Mouse (Mus musculus) telencephalon, adult 2 months (tissue): ENCODE measurements at regions not wholly inside any gene's neighbourhood (a gene's known extent, or its start where the extent isn't known, plus 50 kb on each side); places are given as distances from the start of the nearest gene placed in this dataset.
"Not testable (repeated sequence)": the region's sequence is repeated elsewhere in the genome, so short reads cannot be mapped to it uniquely, and the experiment has no call there.

ENCODE experiments used
- DNase-seq: peaks from one replicate; pipeline ENCODE4 v3.0.0-alpha.2; 2011; ENCODE audit warnings: low read depth, low spot score

DNA sequence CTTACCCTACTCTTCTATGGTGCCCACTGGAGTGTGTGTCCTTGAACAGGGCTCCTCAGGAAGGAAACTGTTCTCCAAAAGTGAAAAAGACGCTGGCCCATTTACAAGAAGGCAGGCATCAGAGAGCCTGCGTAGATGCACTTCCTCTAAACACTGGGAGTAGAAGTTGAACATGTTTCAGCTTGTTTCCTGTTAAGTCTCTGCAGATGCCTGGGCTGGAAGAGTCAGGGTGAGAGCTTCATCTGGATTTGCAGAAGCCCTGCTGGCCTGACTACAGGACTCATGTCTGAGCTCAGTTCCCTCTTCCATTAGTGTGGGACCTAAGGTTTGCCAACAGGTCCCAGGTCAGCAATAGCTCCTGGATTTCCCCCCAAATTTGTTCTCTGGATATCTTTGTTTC lies 54.7 kb upstream of the Nlrp1b start:
- peak; percentile 17 for DNase-seq

DNA sequence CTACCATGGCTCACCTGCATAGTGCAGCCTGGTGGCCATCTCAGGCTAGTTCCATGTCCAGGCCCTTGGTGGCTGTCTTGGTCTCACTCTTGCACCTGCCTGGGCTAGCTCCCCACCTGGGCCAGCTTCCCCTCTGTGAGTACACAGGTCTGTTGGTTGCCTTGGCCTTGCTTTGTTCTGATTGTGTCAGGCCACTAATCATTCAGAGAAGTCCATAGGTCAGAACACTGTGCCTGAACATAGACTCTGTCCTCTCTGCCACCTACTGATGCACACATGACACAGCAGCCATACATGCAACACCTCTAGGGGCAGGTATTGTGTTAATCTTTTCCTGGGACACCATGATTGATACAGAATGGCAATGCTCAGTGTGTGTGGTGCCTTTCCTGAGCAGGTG lies 57.7 kb upstream of the Nlrp1b start:
- DNase-seq, result not testable (repeated sequence)

DNA sequence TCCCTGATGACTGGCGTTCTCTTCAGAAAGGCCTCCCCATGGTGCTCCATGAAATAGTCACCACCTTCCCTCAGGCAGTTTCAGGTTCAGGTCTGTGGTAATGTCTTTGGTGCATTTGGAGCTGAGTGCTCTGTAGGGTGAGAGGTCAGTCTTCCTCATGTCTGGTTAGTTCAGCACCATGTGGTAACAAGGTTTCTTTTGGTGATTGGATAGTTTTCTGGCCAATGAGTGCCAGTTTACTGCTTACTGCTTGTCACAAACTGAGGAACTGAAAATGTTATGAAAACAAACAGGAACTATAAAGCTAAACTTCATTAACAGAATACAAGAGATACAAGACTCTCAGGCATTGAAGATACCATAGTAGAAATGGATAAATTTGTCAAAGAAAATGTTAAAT lies 59.0 kb upstream of the Nlrp1b start:
- no peak for DNase-seq

DNA sequence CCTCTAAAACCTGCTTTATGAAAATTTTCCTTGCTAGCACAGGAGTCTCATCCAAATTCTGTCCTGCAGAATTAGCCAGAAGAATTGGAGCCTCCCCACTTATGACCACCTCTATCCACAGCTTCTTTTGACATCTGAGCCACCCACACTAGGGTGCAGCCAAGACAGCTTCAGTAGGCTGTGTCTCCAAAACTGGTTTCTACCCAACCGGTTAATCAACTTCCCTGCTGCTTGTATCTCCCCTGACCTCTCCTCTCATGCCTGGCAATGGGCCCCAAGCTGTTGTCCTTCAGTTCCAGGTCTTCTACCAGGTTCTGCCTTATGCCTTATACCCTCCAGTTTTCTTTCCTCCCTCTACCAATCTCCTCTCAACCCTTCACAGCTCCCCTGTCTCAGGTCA lies 68.9 kb upstream of the Nlrp1b start:
- no peak for DNase-seq

DNA sequence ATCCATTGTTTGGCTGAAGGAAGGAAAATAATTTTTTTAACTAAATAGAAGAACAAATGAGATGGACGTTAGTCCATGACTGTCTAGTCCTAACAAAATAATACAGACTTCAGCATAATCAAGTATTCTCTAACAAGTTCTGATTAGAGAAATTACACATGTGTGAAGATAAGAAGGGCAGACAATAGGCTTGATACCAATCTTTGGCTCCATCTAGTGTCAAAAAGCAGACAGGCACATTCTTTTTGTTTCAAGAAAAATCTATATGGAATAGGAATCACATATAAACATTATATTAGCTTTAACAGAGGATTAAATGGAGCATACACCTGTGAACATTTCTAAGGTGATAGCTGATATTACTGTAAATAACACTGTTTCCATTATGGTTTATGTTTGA lies 92.9 kb upstream of the Nlrp1b start:
- DNase-seq, result peak; percentile 22

DNA sequence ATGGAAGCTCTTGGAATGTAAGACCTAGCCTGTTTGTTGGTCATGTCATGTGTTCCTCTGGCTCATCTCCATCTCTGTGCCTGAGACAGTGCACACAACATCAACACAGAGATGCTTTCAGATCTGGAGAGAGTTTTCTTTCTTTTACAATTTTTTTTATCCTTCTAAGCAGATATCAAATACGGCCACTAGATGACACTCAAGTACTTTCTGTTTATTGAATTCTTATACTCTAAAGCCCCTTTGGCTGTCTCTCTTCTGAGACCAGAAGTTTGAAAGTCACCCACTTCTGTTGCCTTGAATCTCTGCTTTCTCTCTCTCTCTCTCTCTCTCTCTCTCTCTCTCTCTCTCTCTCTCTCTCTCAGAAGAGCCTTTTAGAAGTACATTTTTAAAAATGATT lies 106.9 kb upstream of the Nlrp1b start:
- no peak for DNase-seq

DNA sequence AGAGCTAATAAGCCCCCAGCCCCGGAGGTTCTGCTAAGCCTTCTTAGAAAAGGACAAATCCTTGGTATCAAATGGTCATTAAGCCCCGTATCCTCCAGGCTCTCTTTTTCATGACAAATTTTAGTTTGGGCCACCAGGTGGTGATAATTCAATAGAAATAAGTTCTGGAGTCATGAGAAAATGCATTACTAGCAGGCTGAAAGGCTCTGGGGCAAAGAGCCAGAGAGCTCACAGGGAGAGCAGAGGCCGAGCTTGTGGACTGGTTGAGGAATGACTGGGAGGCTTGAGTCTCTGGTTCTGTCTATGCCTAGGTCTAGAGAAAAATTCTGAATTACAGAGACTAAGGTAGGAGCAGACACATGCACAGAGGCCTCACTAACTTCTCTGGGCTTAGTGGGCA lies 115.5 kb upstream of the Nlrp1b start:
- no peak for DNase-seq

DNA sequence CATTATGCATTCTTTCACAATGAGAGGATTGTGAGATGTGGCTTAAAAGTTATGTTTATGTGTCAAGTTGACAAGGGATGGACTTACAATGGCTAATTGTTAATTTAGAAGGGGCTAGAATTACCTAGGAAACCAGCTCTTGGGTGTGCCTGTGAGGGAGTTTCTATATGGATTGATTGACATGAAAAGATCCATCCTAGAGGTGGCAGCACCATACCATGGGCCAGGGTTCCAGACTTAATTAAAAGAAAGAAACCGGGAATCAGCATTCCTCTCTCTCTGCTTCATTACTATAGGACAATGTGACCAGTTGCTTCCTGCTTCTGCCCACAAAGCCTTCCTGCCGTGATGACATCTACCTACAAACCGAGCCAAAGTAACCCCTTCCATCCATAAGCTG lies 126.6 kb upstream of the Nlrp1b start:
- no peak for DNase-seq

DNA sequence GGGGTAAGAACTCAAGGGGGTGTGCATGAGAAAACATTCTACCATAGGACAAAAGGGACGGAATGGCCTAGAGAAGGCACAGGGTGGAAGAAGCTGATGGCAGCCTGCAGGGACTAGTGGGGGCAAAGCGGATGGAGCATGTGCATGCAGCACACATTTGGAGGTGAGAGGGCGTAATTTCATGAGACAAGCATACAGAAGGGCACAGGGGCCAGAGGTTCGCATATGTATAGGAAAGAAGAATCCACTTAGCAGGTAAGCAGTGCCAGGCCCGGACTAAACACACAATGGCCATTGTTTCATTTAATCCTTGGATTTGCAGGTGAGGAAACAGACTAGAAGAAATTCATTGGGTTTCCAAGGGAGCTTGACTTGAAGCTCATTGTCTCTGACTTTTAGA lies 130.3 kb upstream of the Nlrp1b start:
- DNase-seq, result no peak

DNA sequence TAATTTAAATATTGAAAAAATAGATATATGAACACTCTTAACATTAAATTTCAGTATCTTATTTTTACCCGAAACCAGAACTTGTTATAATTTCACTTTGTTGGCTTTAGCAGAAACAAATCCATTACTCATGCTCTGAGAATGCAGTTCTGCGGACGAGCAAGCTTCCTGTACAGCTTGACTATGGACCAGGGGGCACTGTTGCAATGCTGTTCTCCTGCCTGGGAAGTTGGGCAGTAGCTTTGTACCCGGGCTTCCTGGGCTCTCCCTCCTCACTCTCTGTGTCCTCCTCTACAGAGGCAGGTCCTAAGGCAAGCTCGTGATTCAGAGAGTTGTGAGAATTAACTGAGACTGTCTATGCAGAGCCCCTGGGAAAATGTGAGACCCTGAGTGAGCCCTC lies 141.3 kb upstream of the Nlrp1b start:
- no peak for DNase-seq

DNA sequence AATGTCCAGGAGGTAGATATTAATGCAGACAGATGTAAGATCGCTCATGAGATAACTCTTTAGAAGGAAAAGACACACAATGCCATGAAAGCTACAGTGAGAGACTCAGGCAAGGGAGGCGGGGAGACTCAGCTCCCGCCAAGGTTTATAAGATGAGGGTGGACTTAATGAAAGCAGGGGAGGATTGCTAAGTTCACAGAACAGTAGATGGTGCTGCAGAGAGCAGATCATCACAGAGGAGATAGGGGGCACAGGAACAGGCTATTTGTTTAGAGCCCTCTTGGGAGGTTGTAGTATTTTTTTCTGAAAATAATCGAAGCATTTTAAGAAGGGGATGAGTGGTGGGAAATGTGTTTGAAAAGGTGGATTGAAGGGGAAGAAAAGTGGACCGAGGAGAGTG lies 144.6 kb upstream of the Nlrp1b start:
- no peak for DNase-seq

DNA sequence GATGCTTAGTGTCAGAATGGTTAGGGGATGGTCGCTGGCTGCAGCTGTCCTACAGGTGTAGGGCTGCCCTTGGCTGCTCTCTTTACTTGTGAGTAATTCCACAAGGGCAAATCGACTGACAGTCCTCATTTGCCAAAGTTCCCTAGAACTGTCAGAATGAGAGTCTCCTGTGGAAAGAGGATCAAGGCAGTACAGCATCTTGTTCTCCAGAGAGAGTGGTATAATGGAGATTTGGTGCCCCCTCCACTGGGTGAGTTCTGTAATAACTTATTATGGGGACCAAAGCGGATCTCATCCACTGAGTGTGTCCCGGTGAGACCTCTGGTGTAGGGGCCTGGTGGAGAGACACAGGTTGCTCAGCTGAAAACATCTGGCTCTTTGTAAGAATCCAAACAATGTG lies 157.9 kb upstream of the Nlrp1b start:
- DNase-seq, result no peak

DNA sequence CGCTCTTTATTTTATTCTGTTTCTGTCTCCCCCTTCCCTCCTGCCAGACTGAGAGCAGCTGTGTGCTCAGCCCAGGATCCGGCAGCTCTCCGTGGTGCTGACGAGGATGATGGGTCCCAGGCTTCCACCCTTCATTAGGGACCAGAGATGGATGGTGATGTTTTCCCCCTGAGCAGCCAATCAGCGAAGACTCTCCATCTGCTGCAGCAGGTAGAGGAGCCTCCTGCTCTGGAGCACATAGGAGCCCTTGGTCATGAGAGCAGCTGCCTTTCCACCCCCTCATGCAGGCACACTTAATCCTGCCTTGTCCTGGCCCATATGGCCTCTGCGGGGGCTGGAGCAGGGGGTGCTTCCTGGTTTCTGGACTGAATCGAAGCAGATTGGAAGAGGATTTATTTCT lies 159.1 kb upstream of the Nlrp1b start:
- DNase-seq, result no peak

DNA sequence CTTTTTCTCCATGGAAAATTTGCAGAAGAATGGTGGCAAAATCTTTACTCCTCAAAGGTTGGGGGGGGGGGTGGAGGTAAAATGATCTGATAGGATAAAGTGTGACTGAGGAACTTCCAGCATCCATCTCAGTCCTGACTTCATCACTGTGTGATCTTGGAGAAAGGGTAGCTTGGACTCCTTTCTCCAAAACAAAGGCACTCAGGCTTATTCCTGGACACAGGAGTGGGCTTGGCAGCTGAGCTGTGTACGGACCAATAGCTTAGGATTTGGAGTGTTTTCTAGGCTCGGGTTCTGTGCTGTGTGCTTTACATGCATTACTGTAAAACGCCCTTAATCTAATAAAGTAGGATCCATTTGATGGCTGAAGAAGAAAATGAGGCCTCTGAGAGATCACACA lies 159.6 kb upstream of the Nlrp1b start:
- DNase-seq, result no peak

DNA sequence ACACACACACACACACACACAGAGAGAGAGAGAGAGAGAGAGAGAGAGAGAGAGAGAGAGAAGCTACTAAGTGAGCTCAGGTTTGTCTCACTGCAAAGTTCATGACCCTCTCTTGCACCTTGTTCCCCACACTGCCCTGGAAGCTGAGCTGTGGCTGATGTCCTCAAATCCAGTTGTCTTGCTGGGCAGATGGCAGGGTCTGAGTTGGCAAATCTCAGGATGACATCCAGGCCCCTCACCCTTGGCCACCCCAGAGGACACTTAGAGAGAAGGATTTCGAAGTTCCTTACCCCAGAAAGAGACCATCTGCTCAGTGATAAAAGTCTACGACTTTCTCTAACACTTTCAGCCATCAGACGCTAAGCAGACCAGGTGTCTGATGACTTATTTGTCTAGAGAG lies 160.1 kb upstream of the Nlrp1b start:
- no peak for DNase-seq

DNA sequence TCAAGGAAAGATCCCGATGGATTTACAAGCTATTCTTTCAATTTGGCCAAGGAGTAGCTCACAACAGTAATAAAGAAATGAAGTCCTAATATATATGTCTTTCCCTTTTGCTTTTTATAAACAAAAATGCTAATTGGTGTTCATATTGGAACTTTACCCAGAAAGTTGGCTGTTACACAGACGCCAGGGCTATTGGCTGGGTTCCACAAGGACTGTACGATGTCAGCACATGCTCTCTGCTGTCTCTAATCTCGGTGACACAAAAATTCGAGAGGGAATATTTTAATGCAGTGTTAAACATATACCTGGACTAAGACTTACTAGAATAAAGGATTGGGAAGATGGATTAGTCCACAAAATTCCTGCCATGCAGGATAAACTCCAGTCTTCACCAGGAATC lies 162.9 kb upstream of the Nlrp1b start:
- no peak for DNase-seq

DNA sequence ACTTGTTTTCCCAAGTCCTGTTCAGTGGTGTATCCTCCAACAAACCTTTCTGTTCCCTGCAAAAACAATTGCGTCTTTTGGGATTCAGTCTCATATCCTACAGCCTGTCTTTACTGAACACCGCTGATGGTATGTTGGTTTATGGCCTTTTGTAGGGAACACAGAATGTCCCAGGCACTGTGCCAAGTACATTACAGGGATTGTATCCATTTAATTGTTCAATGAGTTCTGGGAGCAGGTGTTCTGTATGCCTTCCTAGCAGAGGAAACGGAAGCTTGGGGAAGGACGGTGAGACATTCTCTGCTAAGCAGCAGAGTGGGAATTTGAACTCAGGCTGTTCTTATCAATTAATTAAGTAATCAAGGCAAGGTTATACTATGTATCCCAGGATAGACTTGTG lies 164.5 kb upstream of the Nlrp1b start:
- DNase-seq, result no peak

DNA sequence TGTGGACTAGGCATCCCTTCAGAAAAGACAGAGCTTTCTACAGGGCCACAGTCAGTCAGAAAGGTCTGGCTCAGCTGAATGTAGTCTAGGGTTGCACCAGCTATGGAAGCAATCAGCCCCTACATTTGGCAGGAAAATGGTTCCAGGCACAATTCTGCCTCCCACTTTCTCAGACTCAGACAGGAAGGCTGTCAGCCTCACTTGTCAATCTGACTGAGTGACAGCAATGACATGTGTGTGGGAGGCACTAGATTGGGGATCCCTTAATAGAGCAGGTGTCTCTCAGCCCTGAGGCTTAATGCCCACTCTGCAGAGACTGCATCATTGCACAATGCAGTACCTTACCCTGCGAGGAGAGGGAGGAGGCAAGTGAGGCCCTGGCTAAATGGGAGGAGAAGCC lies 165.1 kb upstream of the Nlrp1b start:
- DNase-seq, result no peak

DNA sequence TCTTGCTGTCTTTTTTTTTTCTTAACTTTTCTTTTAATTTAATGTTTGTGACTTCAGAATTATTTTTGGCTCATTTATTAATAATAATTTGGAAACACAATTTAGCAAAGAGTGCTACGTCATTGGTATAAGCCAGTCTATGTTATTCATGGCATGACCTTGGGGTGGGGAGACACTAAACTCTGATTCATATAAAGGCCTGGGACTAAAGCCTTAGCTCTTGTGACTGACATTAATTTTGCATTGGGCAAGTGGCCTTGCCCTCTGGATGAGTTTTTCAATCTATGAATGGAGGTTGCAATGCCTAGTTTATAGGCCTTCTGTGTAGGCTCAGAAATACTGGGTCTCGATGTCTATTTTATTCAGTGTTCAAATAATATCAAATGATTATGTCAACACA lies 169.8 kb upstream of the Nlrp1b start:
- DNase-seq, result no peak

DNA sequence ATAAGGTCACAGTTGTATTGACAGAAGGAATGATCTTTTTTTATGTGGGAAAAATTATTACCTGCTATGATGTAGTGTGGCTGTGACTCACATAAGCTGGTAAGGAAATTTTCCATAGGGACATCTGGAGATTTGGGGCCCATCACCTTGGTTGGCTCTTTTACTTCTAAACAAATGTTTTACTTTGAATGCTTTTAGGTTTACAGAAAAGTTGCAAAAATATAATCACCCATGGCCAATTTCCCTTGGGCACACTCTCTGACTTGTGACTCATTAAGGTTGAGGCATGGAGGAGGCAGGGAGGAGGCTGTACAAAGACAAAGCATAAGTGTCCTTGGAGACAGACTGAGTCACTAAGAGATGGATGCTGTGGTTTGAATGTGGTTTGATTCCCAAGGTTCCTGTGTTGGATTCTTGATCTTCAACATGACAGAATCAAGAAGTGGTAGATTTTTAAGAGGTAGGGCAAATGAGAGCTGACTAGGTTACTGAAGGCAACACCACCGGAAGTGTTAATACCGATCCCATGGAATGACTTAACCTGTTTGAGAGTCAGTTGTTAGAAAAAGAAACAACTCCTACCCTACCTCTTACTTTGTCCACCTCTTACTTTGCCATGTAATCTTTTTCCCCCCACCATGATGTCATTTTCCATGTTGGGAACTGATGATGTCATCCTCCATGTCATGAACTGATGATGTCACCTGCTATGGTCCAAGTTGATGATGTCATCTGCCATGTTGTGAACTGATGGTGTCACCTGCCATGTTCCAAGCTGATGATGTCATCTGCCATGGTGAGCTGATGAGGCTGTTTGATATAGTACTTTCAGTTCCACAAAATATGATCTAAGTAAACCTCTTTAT lies 171.1 kb upstream of the Nlrp1b start:
- no peak for DNase-seq

DNA sequence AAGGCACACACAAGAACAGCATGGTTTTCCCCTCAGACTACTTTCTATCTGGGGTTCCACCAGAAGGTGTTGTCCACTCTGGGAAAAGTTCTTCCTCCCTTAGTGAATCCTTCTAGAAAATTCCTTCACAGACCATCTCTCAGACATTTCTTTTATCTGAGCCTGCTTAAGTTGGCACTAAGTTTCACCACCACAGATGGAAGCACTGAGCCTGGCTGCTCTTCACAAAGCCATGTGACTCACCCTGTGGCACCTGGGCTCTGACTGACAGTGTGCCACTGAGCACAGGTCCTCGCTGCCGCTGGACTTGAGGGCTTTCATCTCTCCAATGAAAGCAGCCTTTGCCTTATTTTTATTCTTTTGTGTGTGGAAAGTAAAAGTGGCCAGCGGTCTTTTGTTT lies 173.8 kb upstream of the Nlrp1b start:
- no peak for DNase-seq

DNA sequence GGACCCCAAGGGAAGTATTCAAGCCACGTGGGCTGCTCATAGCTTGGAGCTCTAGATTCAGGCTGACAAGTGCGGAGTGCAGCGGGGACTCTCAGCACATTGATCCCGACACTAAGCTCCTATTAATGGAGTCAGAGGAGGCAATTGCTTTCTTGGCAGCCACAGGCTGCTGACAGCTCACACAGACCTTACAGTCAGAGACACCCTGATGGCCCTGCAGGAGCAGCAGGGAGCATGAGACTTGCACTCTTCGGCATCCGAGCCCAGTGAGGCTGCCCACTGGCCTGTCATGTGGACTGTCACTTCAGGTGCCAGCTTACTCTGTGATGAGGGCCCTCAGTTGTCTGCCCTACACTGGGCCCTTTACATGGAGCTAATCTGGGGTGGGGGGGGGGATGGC lies 176.5 kb upstream of the Nlrp1b start:
- DNase-seq, result no peak

DNA sequence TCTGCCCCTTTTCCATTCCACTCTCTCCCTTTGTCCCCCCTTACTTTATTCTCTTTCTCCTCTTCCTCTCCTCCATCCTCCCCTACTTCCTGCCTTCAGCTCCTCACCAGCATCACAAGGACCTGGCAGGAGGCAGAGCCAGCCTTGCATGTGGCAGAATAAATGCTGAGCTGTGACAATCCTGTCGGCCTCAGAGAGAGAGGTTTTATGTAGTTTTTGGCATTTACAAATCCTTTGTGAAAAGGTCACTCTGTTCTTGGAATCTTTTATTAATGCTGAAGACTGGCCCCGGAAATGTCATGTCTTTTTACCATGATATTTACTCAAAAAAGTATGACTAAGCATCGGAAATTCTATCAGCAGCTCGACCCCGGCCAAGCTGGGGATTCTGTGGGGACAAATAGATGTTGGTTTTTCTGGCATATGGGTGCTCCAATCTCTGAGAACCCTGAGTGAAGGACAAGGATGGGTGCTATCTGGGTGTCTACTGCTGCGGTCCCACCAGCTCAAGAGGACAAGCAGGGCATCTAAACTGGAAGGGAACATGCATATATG lies 178.8 kb upstream of the Nlrp1b start:
- no peak for DNase-seq

DNA sequence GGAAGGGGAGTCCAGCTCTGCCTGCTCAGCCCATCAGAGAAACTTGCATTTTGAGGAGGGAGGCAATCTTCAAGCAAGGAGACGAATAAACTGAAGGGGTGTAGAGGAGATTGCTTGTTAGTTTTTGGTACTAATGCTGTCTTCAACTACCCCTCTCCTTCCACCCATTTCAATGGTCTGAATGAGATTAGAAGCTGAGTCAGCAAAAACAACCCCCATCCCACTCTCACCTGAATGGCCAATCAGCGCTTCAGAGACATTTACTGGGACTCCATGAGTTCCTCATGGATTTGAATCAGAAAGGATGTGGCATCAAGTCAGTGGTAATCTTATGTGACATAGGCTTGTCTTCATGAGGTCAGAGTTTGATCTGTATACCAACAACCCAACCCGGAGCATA lies 180.0 kb upstream of the Nlrp1b start:
- DNase-seq, result no peak
